Mouse (Mus musculus): ENCODE measurements around the gene Lcmt2.

The Lcmt2 gene

GRCm38 (mm10) chr2:121115418-121115817, 25.0 kb downstream of the Lcmt2 start:
- no peak for DNase-seq (ENCODE audit: low spot score in 2 of 2)

GRCm38 (mm10) chr2:121109695-121110094, 30.8 kb downstream of the Lcmt2 start, which contains the start of gene Tgm7:
TSS of gene Tgm7 (minus strand) at chr2:121109795.
- DNase-seq (ENCODE audit: low spot score in 2 of 2): no peak

DNA sequence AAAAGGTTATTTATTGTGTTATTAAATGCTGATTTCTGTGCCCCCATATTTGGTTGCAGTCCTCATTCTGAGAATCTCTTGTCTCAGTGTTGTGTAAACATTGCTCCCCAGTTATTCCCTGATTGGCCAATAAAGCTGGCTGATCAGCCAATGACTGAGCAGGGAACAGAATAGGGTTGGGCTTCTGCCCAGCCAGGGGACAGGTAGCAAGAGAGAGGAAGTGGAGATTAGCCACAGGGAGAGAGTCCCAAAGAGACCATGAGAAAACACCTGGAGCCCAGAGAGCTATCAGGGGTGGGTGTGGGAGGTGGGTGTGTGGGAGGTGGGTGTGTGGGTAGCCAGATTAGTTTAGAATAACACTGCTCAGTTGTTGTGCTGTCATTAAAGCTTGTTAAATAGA, 34.5 kb downstream of the Lcmt2 start:
- no peak for DNase-seq (ENCODE audit: low spot score in 2 of 2)

DNA sequence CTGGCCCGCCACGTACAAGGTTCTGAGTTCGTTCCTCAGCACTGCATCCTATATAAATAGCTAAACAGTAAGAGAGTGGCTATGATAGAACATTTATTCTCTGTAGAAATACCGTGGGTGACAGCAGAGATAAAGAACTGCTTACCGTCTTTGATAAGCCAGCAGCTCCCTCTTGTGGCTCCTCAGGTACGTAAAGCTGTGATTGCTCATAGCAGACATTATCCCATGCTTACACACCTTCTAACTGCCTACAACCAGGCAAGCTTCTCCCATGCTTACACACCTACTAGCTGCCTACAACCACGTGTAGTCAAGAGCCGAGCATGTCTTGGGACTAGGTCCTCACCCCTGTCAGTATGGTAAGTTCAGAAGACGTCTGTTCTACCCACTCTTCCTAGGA, 38.4 kb downstream of the Lcmt2 start:
- no peak for DNase-seq (ENCODE audit: low spot score in 2 of 2)

DNA sequence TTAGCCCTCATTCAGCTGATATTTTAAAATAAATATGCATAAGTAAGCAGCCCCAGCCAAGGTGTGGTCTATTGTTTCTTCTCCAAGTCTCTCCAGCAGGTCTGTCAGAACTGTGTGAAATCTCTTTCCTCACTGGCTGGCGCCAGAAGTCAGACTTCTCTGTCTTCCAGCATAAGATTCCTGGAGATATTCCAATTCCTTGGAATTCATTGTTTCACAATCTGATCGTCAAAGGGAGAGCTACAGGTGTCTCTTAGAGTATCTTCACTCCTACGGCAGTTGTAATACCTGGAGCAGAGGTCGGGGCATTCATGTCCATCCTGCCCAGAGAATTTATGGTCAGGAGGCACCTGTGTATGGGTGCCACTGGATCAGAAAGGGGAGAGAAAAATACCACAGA, 50.7 kb downstream of the Lcmt2 start:
- DNase-seq (ENCODE audit: low spot score in 2 of 2): no peak

- no peak for DNase-seq (ENCODE audit: low spot score in 2 of 2)
These were observed 51.9 kb downstream of the Lcmt2 start for GRCm38 (mm10) chr2:121088507-121088906.

- DNase-seq (ENCODE audit: low spot score in 2 of 2): peak in 1 of 2 experiments; percentile 58
These were observed 54.8 kb downstream of the Lcmt2 start, which contains the start of gene Tgm5 for GRCm38 (mm10) chr2:121085480-121086185. TSS of gene Tgm5 (minus strand) at chr2:121085841.

- DNase-seq (ENCODE audit: low spot score in 2 of 2): no peak
These were observed 57.8 kb downstream of the Lcmt2 start for GRCm38 (mm10) chr2:121082626-121083025.

Data from urinary bladder, postnatal 4 days (tissue).